Mouse (Mus musculus) heart, postnatal 36 days (tissue): Measurements from ENCODE around the gene Skap1. TPM values are rescaled to one million over a fixed set of nuclear protein-coding genes. Genes with fewer than 3 reads are reported as not detected.
A peak's percentile ranks its signal among the peaks of the same experiment; 100 is the strongest.

ENCODE experiments used
- DNase-seq, 2 experiments: peaks; one replicate each; pipeline ENCODE4 v3.0.0; 2021 to 2022
- intact Hi-C: fragments of 180-260 bp; cut with DNase I; formaldehyde crosslinking; loops from one replicate; pipeline ENCODE4 v1.15.1; 2025
- total RNA-seq, 2 experiments: library from RNA; stranded (reverse); gene quantifications; 2 replicates each; pipeline ENCODE4 v1.2.3; 2021

The Skap1 gene
- under 1 TPM in 1 of 2 experiments, not detected in 1; 0.30 TPM for total RNA-seq

DNA sequence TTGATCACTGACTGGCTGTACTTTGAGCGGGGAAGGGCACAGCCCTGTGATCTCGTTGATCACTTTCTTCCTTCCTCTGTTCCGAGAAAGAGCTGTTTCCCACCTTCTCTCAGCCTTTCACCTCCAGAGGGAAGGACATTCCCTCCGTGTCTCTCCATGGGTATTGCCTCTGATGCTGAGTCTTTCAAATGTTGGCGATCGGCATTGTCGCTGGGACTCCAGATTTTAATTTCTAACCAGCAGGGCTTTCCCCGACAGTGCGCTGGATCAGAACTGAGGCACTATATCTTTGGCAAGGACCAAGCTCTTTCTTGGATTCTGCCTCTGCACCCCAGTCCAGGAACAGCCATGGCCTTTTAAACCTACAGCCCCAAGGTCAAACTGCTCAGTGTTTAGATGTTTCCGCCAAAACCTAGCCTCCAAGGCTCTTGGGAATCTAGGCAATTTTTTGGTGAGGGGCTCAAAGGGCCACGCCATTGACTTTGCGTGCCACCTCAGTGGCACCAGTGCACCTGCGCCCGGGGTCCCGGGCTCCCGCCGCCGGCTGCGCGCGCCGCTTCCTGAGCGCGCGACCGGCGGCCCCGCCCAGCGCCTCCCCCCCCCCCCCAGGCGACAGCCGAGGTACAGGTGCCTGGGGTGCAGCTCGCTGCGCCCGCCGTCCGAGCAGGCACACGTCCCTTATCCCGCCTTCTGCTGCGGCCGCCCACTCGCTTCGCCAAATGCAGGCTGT, at the start of gene Skap1:
TSS of gene Skap1 (plus strand) at position 608 of the 730 bp plus-strand sequence.
- DNase-seq: no peak
- intact Hi-C loops: no loop called here

DNA sequence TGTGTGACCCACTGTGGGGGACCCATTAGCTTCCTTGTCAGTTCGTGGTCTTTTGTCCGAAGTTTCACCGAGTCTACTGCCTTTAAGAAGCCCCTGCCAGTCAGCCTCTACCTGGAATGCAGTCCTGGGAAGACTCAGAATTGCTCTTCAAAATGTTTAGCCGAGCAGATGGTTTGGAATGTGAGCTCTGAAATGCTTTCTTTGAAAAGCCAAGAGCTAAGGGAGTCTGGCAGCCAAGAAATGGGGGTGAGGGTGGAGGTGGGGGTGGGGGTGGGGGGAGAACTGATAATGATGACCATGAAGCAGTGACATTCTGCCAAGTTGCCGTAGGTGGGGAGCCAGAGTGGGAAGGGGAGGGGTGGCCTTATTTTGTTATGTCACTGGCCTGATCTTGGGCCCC, 43.3 kb upstream of the Skap1 start:
- intact Hi-C loops: no loop called here
- no peak for DNase-seq

DNA sequence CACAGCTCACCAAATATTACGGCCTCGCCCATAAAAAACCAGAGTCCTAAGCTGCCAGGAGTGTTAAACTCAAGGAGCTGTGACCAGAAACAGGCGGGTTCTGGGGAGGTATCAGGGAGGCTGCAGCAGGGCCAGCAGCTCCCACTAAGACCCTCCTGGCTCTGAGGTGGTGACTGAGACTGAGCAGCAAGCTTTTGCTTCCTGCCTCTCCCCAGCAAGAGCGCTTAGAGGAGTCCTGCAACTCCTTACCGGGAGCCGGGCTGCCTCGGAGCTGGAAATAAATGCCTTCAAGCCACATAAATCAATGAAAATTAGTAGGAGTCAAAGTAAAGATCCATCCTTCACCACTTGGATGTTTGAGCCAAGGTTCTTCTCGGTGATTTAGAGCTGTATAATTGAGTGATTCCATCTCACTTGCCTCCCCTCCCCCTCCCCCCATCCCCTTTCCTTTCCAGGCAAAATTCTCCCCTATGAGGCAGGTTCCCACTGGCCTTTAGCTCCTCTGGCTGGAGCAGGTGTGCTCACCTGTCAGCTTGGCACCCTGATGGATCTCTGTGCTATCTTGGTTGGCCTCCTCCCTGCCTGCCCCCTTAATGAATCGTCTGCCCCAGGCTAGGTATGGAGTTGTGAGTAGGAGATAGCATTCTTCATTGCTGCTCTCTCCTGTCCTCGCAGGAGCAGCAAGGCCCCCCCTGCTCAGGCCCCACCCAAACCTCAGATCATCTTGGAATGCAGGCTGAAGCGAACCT, 42.7 kb upstream of the Skap1 start:
- DNase-seq: no peak
- intact Hi-C loops: no loop called here

DNA sequence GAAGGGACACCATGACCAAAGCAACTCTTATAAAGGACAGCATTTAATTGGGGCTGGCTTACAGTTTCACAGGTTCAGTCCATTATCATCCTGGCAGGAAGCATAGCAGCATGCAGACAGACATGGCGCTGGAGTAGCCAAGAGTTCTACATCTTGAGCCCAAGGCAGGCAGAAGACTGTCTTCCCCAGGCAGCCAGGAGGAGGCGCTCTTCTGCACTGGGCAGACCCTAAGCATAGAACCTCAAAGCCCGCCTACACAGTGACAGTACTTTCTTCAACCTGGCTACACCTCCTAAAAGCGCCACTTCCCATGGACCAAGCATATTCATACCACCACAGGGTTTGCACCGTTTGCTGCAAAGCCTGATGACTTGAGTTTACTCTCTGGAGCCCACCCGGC, 39.2 kb upstream of the Skap1 start:
- no peak for DNase-seq
- intact Hi-C loops: no loop called here

DNA sequence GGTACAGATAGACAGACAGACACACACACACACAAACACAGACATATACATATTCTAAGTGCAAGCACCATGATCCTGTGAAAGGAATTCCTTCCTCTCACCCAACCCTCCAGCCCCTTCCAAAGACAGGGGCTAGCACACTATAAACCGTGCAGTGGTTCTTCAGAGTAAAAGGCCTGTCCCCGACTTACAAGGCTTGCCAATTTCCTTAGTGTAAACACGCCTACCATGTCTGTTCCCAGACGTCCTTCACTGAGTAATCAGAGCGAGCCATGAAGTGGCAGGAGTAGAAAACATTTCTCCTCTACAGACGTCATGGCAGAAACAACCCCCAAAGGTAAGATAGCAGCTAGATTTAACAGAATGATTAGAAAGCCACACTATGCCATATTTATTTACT, 38.2 kb upstream of the Skap1 start:
- no peak for DNase-seq
- intact Hi-C loops: no loop called here

DNA sequence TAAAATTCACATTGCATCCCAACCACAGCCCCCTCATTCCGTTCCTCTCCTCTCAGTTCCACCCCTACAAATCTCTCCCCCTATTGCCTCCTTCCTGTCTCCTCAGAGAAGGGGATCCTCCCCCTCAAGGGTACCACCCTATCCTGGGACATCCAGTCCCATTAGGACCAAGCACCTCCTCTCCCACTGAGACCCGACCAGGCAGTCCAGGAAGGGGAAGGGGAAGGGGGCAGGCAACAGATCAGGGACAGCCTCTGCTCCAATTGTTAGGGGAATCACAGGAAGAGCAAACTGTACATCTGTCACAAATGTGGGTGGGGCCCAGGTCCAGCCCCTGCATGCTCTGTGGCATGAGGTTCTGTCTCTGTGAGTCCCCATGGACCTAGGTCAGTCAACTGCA, 37.6 kb upstream of the Skap1 start:
- intact Hi-C loops: no loop called here
- DNase-seq: no peak

DNA sequence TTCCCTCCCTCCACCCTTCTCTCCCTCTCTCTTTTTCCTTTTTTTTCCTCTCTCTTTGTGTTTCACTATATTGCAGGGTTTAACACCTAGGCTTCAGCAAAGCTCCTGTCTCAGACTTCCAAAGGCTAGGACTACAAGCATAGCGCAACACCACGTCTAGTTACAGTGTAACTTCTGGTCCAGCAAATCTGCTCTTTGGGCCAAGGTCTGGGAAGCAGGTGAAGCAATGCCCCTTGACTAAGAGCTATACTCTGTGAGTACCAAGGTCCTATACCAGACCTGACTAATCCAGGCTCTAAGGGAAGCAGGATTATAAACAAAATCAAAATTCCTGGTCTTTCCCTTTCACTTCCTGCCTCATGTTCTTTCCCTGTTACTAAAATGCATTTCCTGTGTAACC, 35.3 kb upstream of the Skap1 start:
- no peak for DNase-seq
- intact Hi-C loops: no loop called here

DNA sequence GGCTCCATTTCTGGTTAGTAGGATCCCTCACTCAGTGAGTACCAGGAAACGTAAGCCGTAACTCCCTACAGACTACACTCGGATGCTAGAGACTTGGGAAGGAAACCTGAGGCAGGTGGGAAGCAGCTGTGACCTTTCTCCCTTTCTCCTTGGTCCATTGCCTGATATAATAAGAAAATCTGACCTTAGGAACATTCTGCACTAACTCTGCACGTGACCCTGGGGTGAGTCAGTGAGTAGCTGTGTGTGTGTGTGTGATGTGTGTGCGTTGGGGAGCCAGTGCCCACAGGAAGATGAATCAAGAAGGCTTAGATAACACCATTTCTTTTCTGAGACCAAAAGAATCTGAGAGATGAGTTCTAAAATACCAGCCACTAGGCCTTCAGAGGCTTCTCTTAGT, 34.5 kb upstream of the Skap1 start:
- intact Hi-C loops: loop anchor here (10.0 kb wide), 1 partner anchor 245 kb away; no protein-coding TSS in a partner anchor
- no peak for DNase-seq

DNA sequence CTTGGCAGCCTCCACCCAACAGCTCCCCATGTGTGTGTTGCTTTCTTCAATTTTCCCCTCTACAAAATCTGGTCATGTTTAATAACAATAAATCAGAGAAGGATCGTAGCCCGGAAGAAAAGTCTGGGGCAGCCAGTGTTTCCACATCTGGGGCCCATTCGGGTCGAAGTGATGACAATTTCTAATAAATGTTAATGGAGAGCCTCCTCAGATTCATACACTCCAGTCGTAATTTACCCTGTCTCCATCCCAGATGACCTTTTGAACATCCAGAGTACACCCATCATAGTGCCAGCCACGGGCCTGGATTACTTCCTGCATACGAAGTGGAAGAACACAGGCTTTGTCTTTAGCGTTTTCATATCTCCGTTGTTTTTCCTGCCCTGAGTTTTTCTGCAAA, 32.5 kb upstream of the Skap1 start:
- intact Hi-C loops: loop anchor here (10.0 kb wide), 1 partner anchor 243 kb away; no protein-coding TSS in a partner anchor

DNA sequence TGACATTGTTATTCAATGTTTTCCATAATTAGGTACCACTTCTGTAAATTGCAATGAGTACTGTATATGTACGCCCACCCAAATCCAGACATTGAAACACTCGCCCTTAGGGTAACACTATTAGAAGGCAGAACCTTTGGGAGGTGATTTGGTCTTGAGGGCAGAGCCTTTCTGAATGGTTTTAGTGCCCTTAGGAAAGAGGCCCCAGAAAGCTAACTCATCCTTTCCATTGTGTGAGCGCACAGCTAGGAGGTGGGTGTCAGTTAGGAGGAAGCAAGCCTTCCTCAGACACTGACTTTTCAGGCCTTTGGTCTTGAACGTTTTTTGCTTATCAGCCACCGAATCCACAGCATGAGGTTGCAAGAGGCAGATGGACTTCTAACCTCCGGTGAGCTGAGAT, 29.5 kb upstream of the Skap1 start:
- no peak for DNase-seq
- intact Hi-C loops: loop anchor here (5.0 to 10.0 kb wide), 2 partner anchors 102 to 240 kb away; no protein-coding TSS in a partner anchor

More for the DNA sequence above, 32.5 kb upstream of the Skap1 start:
- no peak for DNase-seq

DNA sequence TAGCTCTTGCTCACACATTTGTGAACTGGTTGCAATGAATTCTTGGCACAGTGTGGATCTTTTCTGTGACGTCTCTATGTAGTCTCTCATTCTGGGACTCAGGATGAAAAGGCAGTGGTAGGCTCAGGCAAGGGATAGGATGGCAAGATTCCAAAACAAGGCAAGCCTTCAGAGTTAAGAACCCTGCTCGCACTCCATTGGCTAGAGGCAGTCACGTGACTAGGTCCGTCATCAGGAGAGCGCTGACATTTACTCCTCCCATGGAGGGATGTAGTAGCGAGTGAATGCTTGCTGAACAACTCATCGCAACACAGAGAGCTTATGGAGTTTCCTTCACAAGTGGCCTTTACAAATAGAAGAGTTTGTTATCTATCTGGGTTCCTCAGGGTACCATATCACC, 27.9 kb upstream of the Skap1 start:
- no peak for DNase-seq
- intact Hi-C loops: loop anchor here (5.0 to 10.0 kb wide), 2 partner anchors 101 to 238 kb away; no protein-coding TSS in a partner anchor

DNA sequence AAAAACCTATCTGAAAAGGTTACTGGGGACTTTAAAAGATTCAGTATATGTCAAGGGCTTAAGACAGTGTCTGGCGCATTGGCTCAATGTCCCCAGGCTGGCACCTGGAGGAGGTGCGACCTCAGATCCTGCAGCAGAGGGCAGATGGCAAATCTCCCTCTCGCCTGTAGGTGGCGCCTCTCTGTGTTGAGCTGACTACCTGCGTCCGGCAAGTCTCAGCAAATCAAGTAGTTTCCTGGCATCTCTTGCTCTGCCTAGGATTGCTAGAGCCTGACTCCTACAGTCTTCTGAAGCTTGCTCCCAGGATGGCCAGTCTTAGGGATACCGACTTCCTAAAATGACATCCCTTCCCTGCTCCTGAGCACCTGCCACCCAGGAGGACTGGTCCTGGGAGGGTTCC, 25.6 kb upstream of the Skap1 start:
- peak; percentile 39 to 60 for DNase-seq
- intact Hi-C loops: loop anchor here (1.0 to 10.0 kb wide), 4 partner anchors 99 to 424 kb away; partner anchors contain the start of gene Hoxb5

DNA sequence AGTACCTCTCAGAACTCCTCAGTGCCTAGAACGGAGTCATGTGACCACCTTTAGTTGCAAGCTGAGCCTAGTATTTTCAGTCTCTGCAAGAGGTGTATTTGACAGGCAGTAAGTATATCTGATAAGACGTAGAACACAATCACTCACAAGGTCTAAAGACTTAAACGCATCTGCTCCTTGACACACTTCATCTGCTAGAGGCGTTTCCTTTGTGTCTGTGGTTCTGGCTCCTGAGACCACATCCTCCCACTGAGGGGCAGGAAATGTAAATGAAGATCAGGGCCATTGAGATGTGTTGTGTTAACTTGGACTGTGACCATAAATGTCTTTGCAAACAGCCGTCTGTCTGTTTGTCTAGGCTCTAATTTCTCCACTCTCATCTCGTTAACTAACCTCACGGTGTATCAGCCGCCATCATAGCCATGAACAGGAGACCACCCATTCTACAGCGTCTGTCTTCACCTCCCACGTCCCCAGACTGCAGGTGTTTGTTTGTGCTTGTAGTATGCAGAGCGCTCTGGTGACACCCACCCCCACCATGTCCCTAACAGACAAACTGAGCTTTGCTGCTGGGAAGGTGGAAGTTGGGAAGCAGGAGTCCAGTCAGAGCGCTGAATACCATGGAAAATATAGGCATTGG, 22.7 kb upstream of the Skap1 start:
- intact Hi-C loops: no loop called here

DNA sequence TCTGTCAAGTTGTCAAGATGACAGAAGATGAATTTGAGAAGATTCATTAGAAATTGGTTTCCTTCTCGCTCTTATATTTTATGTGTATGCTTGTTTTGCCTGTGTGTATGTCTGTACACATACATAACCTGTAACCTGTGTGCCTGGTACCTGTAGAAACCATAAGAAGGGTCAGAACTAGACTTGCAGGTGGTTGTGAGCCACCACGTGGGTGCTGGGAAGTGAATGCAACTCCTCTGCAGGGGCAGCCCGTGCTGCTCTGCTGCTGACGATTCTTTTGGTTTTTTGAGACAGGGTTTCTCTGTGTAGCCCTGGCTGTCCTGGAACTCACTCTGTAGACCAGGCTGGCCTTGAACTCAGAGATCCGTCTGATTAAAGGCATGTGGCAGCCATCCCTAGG, 21.9 kb upstream of the Skap1 start:
- DNase-seq: no peak
- intact Hi-C loops: no loop called here

More for the DNA sequence above, 22.7 kb upstream of the Skap1 start:
- no peak for DNase-seq

DNA sequence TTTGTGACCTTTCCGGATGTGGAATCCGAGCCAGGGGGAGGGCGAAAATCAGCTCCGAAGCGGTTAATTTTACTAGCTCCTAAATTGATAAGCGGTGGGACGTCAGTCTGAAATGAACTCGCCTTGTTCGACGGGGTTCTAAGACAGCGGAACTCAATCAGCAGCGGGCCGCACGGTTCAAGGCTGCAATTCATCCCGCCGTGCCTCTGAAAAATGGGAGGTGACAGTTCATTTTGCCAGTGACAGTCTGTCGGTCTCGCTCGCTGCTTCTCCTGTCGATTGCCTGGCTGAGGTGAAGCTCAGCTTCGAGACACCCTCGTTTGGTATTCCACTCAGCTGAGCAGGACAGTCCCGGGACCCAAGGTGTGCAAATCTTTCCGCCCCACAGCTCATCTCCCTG, 16.5 kb upstream of the Skap1 start:
- no peak for DNase-seq
- intact Hi-C loops: no loop called here

DNA sequence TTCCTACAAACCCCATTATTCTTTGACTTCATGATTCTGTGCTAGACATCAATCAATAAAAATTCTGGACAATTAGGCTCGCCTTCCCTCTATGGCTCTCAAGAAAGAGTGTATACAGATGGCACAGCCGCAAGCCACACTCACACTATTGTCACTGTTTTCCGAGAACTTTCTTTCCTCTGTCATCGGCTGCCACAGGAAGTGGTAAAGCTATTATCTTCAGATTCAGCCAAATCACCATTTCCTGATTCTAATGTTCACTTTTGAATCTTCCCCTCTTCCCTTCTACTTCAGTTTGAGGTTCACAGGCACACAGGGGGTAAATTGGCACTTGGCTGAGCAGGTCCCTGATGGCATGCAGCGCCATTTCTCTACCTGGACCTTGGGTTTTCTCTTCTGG, 9.3 kb upstream of the Skap1 start:
- intact Hi-C loops: no loop called here
- DNase-seq: no peak

DNA sequence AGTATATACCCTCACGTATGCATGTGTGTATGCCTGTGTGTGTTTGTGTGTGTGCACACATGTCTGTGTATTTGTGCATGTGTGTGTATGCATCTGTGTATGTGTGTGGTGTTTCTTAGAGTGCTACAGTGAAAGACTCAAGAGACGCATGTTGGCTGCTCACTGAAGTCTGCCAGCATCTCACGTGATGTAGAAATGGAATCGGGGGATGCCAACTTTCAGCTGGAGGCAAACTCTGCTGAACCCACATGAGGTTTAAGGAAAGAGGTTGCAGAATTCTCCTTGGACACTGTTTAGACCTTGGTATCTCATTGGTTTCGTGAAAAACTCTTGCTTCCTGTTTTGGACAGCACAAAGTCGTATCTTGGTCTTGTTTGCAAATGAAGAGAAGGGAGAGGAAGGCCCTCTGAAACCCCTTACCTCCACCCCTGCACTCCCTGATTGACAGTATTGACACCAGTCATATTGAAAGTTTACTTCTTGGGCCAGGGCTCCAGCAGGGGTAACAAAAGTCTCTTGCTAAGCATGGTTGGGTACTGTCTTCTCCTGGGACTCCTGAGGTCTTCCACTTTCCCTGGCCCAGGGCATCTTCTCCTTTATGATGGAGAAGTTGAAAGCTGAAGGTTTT, 8.6 kb upstream of the Skap1 start:
- intact Hi-C loops: no loop called here
- DNase-seq: no peak

DNA sequence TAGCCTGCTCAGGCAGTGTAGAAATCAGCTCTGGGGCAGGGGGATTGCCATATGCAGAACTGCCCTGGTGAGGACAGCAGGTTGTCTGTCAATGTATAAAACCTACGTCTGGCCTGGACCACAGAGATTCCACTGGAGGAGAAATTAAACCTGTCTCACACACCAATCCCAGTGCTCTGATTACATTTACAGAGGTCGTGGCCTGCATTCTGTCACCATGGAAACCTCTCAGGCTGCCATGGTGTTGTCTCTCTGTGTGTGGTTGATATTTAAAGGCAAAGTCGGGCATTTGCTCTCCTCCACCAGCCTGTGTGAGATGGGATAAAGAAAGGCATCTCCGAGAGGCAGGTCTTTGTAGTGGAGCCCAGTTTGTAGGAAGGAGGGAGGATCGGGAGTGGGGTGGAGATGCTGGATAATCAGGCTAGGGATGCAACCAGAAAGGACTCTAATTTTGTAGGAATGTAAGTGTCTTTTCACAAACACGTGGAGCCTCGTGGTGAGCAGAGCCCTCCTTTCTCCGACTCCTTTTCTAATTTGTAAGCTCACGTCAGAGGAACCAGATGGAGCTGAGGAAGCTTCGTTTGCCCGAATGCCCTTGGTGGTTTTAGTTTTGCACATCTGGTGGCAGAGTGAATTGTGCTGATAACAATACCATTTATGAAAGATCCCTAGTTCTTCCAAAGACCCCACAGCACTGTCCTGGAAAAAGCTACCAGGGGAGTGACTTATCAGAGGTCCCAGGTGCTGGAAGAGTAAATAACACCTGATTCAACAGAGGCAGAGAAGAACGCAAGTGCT, 7.7 kb upstream of the Skap1 start:
- intact Hi-C loops: no loop called here
- DNase-seq: no peak

DNA sequence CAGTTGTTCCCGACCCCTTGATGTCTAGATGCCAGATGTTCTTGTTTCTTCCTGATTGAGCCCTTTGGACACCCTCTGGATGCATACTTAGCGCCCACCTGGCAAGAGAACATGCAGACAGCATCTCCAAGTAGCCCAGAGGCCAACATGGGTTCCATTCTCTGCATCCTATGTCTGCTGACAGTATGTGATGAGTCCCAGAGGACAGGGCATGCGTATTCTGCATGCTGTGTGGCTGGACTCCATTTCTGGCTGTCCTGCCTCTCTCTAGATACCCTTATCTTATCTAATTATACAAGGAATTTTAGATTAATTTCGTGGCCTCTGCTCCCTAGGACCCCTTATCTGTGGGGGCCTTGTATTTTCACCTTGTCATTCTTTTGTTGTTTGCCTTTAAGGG, 2.6 kb upstream of the Skap1 start:
- DNase-seq: no peak
- intact Hi-C loops: no loop called here

DNA sequence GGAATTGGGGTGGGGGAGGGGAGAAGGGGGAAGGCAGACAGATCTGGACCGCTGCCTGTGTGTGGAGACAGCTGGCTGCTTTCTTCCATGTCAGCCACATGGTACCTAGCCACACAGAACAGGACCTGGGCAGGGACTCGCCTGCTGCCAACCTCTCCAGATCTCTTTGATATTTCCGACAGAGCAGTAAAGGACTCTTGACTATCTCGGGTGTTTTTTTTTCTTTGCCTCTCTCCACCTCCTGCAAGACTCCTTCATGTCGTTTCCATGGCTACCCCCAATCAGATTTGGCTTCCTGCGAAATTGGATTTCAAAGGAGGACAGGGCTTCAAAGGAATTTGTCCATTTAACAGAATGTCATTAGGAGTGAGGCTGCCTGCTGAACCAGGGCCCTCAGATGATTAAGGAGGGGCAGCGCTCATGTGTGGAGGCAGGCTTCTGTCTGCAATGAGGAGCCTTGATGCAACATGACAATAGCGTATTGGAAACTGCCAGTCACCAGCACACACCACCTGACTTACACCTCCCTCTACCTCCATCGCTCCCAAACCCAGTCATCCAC, 2.1 kb upstream of the Skap1 start:
- intact Hi-C loops: no loop called here

More for the DNA sequence above, 2.1 kb upstream of the Skap1 start:
- no peak for DNase-seq
